Mouse (Mus musculus) retina, postnatal 7 days (tissue): ENCODE data around the gene Hist1h3c.
"Not testable (repeated sequence)": the region's sequence is repeated elsewhere in the genome, so short reads cannot be mapped to it uniquely, and the experiment has no call there.

Source experiments
- DNase-seq: peaks from one replicate; pipeline ENCODE4 v3.0.0-alpha.2; 2012; ENCODE audit warnings: low read depth, low spot score

The Hist1h3c gene

GRCm38 (mm10) chr13:23705751-23706356 lies 39.5 kb downstream of the Hist1h3c start:
- DNase-seq: no peak

GRCm38 (mm10) chr13:23702801-23703200 lies 42.6 kb downstream of the Hist1h3c start:
- DNase-seq: not testable (repeated sequence)

GRCm38 (mm10) chr13:23702220-23702619 lies 43.2 kb downstream of the Hist1h3c start:
- DNase-seq: no peak

- DNase-seq: peak; percentile 67
Measured at GRCm38 (mm10) chr13:23700786-23701520, 44.4 kb downstream of the Hist1h3c start.

GRCm38 (mm10) chr13:23699767-23700166 lies 45.6 kb downstream of the Hist1h3c start:
- DNase-seq: no peak

- DNase-seq: peak; percentile 71
Measured at GRCm38 (mm10) chr13:23698996-23699395, 46.4 kb downstream of the Hist1h3c start.

- DNase-seq: peak; percentile 100
Measured at GRCm38 (mm10) chr13:23698300-23698693, 47.1 kb downstream of the Hist1h3c start, which contains the start of gene Hist1h4c. Gene Hist1h4c (minus strand): TSS chr13:23698454.

- no peak for DNase-seq
Measured at GRCm38 (mm10) chr13:23697491-23698299, 47.7 kb downstream of the Hist1h3c start.

- no peak for DNase-seq
Measured at GRCm38 (mm10) chr13:23696061-23696474, 49.3 kb downstream of the Hist1h3c start.

GRCm38 (mm10) chr13:23695514-23695913 lies 49.9 kb downstream of the Hist1h3c start, which contains the start of gene Hist1h1t:
Gene Hist1h1t (plus strand): TSS chr13:23695814.
- no peak for DNase-seq
